9 mouse cellular contexts compared by ENCODE assay signal in genomic region chr3:88483621-88484020, GRCm38 (mm10). TPM values are rescaled to one million over a fixed set of nuclear protein-coding genes. Genes with fewer than 3 reads are reported as not detected.
A peak's percentile ranks its signal among the peaks of the same experiment; 100 is the strongest.
DNase-seq lines count a peak whose midpoint lies in the region; ATAC-seq and TF ChIP-seq lines count a peak whose summit lies in the region.
"Had no signal": no experiment of that assay in that cellular context is flagged by ENCODE, and none has a peak within 500 bp of the region (broad histone marks: within the 10 kb centered on the region; RNA-seq: fewer than 3 reads in every experiment).

No protein-coding gene starts in this region.

- peak; percentile 41; the same call in 1 of the 2 replicates for ATAC-seq in cerebellum, adult (ENCODE audit: insufficient number of reproducible peaks, low FRiP score, low TSS enrichment)
- ATAC-seq in forebrain, embryonic 12.5 days (ENCODE audit: low FRiP score), result peak; percentile 36; the same call in 1 of the 2 replicates
- ATAC-seq in hindbrain, postnatal 0 days, result peak; percentile 64
- ATAC-seq in limb, embryonic 11.5 days (ENCODE audit: insufficient number of reproducible peaks, low FRiP score, low TSS enrichment, low read depth), result no peak
- peak; percentile 74 for ATAC-seq in midbrain, embryonic 13.5 days
- ATAC-seq: Patski had no signal

- no peak overlapping the region for H3K27ac ChIP-seq in gastrocnemius, adult 2 months
- H3K27ac ChIP-seq in forebrain, embryonic 12.5 days, result no peak overlapping the region
- no peak overlapping the region for H3K27ac ChIP-seq in hindbrain, postnatal 0 days
- no peak overlapping the region for H3K27ac ChIP-seq in limb, embryonic 11.5 days (replicated peaks; ENCODE audit: low read depth, low read length)
- H3K27ac ChIP-seq in midbrain, embryonic 13.5 days, result no peak overlapping the region

- peak; percentile 82 for DNase-seq in gastrocnemius, adult 2 months
- DNase-seq in gastrocnemius, adult 8-10 months (ENCODE audit: low spot score in 2 of 2), result no peak
- peak; percentile 85 for DNase-seq in hindbrain, postnatal 0 days (ENCODE audit: low spot score)
- DNase-seq in limb, embryonic 11.5 days (ENCODE audit: low spot score), result peak; percentile 90
- peak; percentile 54 to 74 for DNase-seq in spleen, adult 18-20 months

- peaks cover 65% of the 10 kb centered on the region for H3K27me3 ChIP-seq in forebrain, embryonic 12.5 days
- H3K27me3 ChIP-seq in hindbrain, postnatal 0 days (ENCODE audit: insufficient read depth, low read length), result peaks cover 15% of the 10 kb centered on the region
- peaks cover 41% of the 10 kb centered on the region for H3K27me3 ChIP-seq in limb, embryonic 11.5 days (ENCODE audit: control insufficient read depth, insufficient read depth, low read length)
- H3K27me3 ChIP-seq in midbrain, embryonic 13.5 days, result peaks cover 68% of the 10 kb centered on the region
- H3K27me3 ChIP-seq: Patski had no signal

- no peak overlapping the region for H3K4me3 ChIP-seq in gastrocnemius, adult 2 months
- no peak overlapping the region for H3K4me3 ChIP-seq in forebrain, embryonic 12.5 days (replicated peaks)
- no peak overlapping the region for H3K4me3 ChIP-seq in hindbrain, postnatal 0 days (ENCODE audit: low read length)
- H3K4me3 ChIP-seq in limb, embryonic 11.5 days (ENCODE audit: low read depth, low read length), result no peak overlapping the region
- H3K4me3 ChIP-seq in midbrain, embryonic 13.5 days (replicated peaks), result no peak overlapping the region

- H3K9me3 ChIP-seq in forebrain, embryonic 12.5 days, result no peaks in the 10 kb centered on the region
- H3K9me3 ChIP-seq in hindbrain, postnatal 0 days (ENCODE audit: low read length), result no peaks in the 10 kb centered on the region
- no peaks in the 10 kb centered on the region for H3K9me3 ChIP-seq in limb, embryonic 11.5 days (ENCODE audit: control insufficient read depth, low read length)
- no peaks in the 10 kb centered on the region for H3K9me3 ChIP-seq in midbrain, embryonic 13.5 days

- no peak overlapping the region for H3K4me2 ChIP-seq in forebrain, embryonic 12.5 days
- no peak overlapping the region for H3K4me2 ChIP-seq in hindbrain, postnatal 0 days (ENCODE audit: low read depth, low read length)
- H3K4me2 ChIP-seq in limb, embryonic 11.5 days (ENCODE audit: low read depth, severe bottlenecking), result no peak overlapping the region
- no peak overlapping the region for H3K4me2 ChIP-seq in midbrain, embryonic 13.5 days (replicated peaks)

- no peak overlapping the region for H3K9ac ChIP-seq in forebrain, embryonic 12.5 days
- no peak overlapping the region for H3K9ac ChIP-seq in hindbrain, postnatal 0 days (replicated peaks; ENCODE audit: low read length)
- H3K9ac ChIP-seq in limb, embryonic 11.5 days (ENCODE audit: low read length), result no peak overlapping the region
- 0 out of 2 replicates have a peak overlapping the region, but pooled peaks have one; percentile 2 for H3K9ac ChIP-seq in midbrain, embryonic 13.5 days (replicated peaks)

- no peaks in the 10 kb centered on the region for H3K36me3 ChIP-seq in forebrain, embryonic 12.5 days (replicated peaks)
- peaks cover 15% of the 10 kb centered on the region for H3K36me3 ChIP-seq in hindbrain, postnatal 0 days (ENCODE audit: insufficient read depth, low read length)
- no peaks in the 10 kb centered on the region for H3K36me3 ChIP-seq in limb, embryonic 11.5 days (ENCODE audit: control insufficient read depth, insufficient read depth, low read length)
- peaks cover 10% of the 10 kb centered on the region; the same call in 1 of the 2 replicates for H3K36me3 ChIP-seq in midbrain, embryonic 13.5 days

- intact Hi-C loops in gastrocnemius, adult 2 months (cut with DNase I), result loop anchor here (1.0 kb wide), 2 partner anchors 39 to 43 kb away; no protein-coding TSS in a partner anchor

- peak; percentile 97; the same call in 1 of the 2 replicates for TF ChIP-seq CTCF in gastrocnemius, adult 2 months (IDR thresholded peaks at IDR 0.05)
- peak; percentile 97 for TF ChIP-seq CTCF in hindbrain, postnatal 0 days (IDR thresholded peaks at IDR 0.05; ENCODE audit: low read depth)

- peaks cover 21% of the 10 kb centered on the region for H3K4me1 ChIP-seq in forebrain, embryonic 12.5 days
- H3K4me1 ChIP-seq in hindbrain, postnatal 0 days (ENCODE audit: insufficient read depth, low read length), result peaks cover 3% of the 10 kb centered on the region; the same call in 1 of the 2 replicates
- H3K4me1 ChIP-seq in limb, embryonic 11.5 days (ENCODE audit: control insufficient read depth, insufficient read depth, low read length), result peaks cover 5% of the 10 kb centered on the region; the same call in 1 of the 2 replicates
- peaks cover 15% of the 10 kb centered on the region for H3K4me1 ChIP-seq in midbrain, embryonic 13.5 days (replicated peaks)

- WGBS in forebrain, embryonic 12.5 days, result 6% methylated on average over 5 of the region's 5 CpGs
- 7% methylated on average over 5 of the region's 5 CpGs for WGBS in hindbrain, postnatal 0 days
- WGBS in limb, embryonic 11.5 days, result 5% methylated on average over 5 of the region's 5 CpGs
- 4% methylated on average over 5 of the region's 5 CpGs for WGBS in midbrain, embryonic 13.5 days

RNA-seq across cellular contexts. Expression of gene Sema4a, which starts 22.6 kb away (rescaled TPM):
- 1 to 10 TPM; 1.2 to 1.8 TPM for total RNA-seq in gastrocnemius, adult 2 months (2021)
- 1 to 10 TPM in 2 of 4 experiments, under 1 TPM in 2; 0.48 to 1.2 (median 1.00) TPM for total RNA-seq in gastrocnemius, adult 8-10 months (2022)
- 15.3 and 16.0 TPM in 2 replicates for polyA plus RNA-seq in forebrain, embryonic 12.5 days (2016; fragmentation: Nextera tagmentation; extraction: Ambion mirVana)
- total RNA-seq in hindbrain, postnatal 0 days (2014; rRNA removed), result 39.4 and 45.2 TPM in 2 replicates
- 25.4 and 26.5 TPM in 2 replicates for polyA plus RNA-seq in hindbrain, postnatal 0 days (2015; fragmentation: Nextera tagmentation; extraction: Ambion mirVana)
- polyA plus RNA-seq in limb, embryonic 11.5 days (2014; fragmentation: Nextera tagmentation; extraction: Ambion mirVana), result 5.4 and 5.7 TPM in 2 replicates
- 28.8 and 31.1 TPM in 2 replicates for polyA plus RNA-seq in midbrain, embryonic 13.5 days (2015; fragmentation: Nextera tagmentation; extraction: Ambion mirVana)

RNA-seq across cellular contexts. Expression of gene Lmna, which starts 26.1 kb away (rescaled TPM):
- total RNA-seq in gastrocnemius, adult 2 months (2021), result 10 to 100 TPM; 67.5 to 82.5 TPM
- 10 to 100 TPM; 59.0 to 76.0 (median 67.8) TPM for total RNA-seq in gastrocnemius, adult 8-10 months (2022)
- polyA plus RNA-seq in forebrain, embryonic 12.5 days (2016; fragmentation: Nextera tagmentation; extraction: Ambion mirVana), result 23.2 and 25.8 TPM in 2 replicates
- total RNA-seq in hindbrain, postnatal 0 days (2014; rRNA removed), result 59.7 and 60.8 TPM in 2 replicates
- 59.1 and 61.1 TPM in 2 replicates for polyA plus RNA-seq in hindbrain, postnatal 0 days (2015; fragmentation: Nextera tagmentation; extraction: Ambion mirVana)
- 20.3 and 20.4 TPM in 2 replicates for polyA plus RNA-seq in limb, embryonic 11.5 days (2014; fragmentation: Nextera tagmentation; extraction: Ambion mirVana)
- 21.4 and 23.4 TPM in 2 replicates for polyA plus RNA-seq in midbrain, embryonic 13.5 days (2015; fragmentation: Nextera tagmentation; extraction: Ambion mirVana)

RNA-seq across cellular contexts. Expression of gene Mex3a, which starts 48.6 kb away (rescaled TPM):
- under 1 TPM; 0.15 to 0.20 TPM for total RNA-seq in gastrocnemius, adult 2 months (2021)
- total RNA-seq in gastrocnemius, adult 8-10 months (2022), result under 1 TPM; 0.07 to 0.31 (median 0.15) TPM
- 51.0 and 53.2 TPM in 2 replicates for polyA plus RNA-seq in forebrain, embryonic 12.5 days (2016; fragmentation: Nextera tagmentation; extraction: Ambion mirVana)
- 52.3 and 54.5 TPM in 2 replicates for total RNA-seq in hindbrain, postnatal 0 days (2014; rRNA removed)
- polyA plus RNA-seq in hindbrain, postnatal 0 days (2015; fragmentation: Nextera tagmentation; extraction: Ambion mirVana), result 13.9 and 15.3 TPM in 2 replicates
- 42.6 and 43.5 TPM in 2 replicates for polyA plus RNA-seq in limb, embryonic 11.5 days (2014; fragmentation: Nextera tagmentation; extraction: Ambion mirVana)
- polyA plus RNA-seq in midbrain, embryonic 13.5 days (2015; fragmentation: Nextera tagmentation; extraction: Ambion mirVana), result 49.5 and 51.5 TPM in 2 replicates

RNA-seq across cellular contexts. Expression of gene Slc25a44, which starts 58.7 kb away (rescaled TPM):
- total RNA-seq in gastrocnemius, adult 2 months (2021), result 10 to 100 TPM; 16.1 to 18.5 TPM
- 10 to 100 TPM; 19.5 to 22.4 (median 21.5) TPM for total RNA-seq in gastrocnemius, adult 8-10 months (2022)
- polyA plus RNA-seq in forebrain, embryonic 12.5 days (2016; fragmentation: Nextera tagmentation; extraction: Ambion mirVana), result 22.7 and 24.9 TPM in 2 replicates
- 68.3 and 68.6 TPM in 2 replicates for total RNA-seq in hindbrain, postnatal 0 days (2014; rRNA removed)
- polyA plus RNA-seq in hindbrain, postnatal 0 days (2015; fragmentation: Nextera tagmentation; extraction: Ambion mirVana), result 31.9 and 34.1 TPM in 2 replicates
- polyA plus RNA-seq in limb, embryonic 11.5 days (2014; fragmentation: Nextera tagmentation; extraction: Ambion mirVana), result 17.7 and 18.9 TPM in 2 replicates
- polyA plus RNA-seq in midbrain, embryonic 13.5 days (2015; fragmentation: Nextera tagmentation; extraction: Ambion mirVana), result 28.7 and 29.7 TPM in 2 replicates

Comparison
In these comparisons a context has a peak if more than half of its experiments do, and no peak if none do; other contexts are left out.
1. DNase-seq: peak in gastrocnemius, adult 2 months (single experiment), hindbrain, postnatal 0 days (single experiment), limb, embryonic 11.5 days (single experiment) and spleen, adult 18-20 months (2 of 2); none in gastrocnemius, adult 8-10 months (0 of 2).